Comparison of ENCODE assay signal across 7 mouse cellular contexts in the genomic region with DNA sequence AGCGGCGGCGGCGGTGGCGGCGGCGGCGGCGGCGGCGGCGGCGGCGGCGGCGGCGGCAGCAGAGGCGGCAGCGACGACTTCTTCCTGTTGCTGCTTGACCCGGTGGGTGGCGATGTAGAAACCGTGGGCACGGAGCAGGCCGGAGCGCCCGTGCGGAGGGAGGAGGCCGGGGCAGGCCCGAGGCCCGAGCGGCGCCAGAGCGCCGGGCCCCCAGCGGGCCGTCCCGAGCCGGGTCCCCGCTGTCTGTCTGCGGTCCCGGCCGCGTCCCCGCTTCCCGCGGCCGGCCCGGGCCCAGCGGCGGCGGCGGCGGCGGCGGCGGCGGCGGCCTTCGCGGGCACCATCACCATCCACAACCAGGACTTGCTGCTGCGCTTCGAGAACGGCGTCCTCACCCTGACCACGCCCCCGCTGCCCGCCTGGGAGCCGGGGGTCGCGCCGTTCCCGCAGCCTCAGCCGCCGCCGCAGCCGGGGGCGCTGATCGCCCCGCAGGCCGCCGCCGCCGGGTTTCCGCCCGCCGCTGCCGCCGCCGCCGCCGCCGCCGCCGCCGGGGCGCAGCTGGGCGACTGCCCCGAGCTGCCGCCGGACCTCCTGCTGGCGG. TPM values are rescaled to one million over a fixed set of nuclear protein-coding genes. Genes with fewer than 3 reads are reported as not detected.
DNase-seq lines count a peak whose midpoint lies in the region; ATAC-seq and TF ChIP-seq lines count a peak whose summit lies in the region.
"Not testable (repeated sequence)": the region's sequence is repeated elsewhere in the genome, so short reads cannot be mapped to it uniquely, and the experiment has no call there.

No protein-coding gene starts in this region.

- WGBS in forebrain, embryonic 15.5 days: 24% methylated on average over 28 of the region's 102 CpGs
- WGBS in heart, embryonic 16.5 days: 17% methylated on average over 22 of the region's 102 CpGs
- 11% methylated on average over 16 of the region's 102 CpGs for WGBS in intestine, postnatal 0 days
- WGBS in liver, embryonic 11.5 days: 3% methylated on average over 13 of the region's 102 CpGs
- WGBS in midbrain, embryonic 10.5 days: 66% methylated on average over 36 of the region's 102 CpGs
- WGBS in olfactory bulb, adult 2 months: 48% methylated on average over 36 of the region's 102 CpGs

- TF ChIP-seq POLR2A in olfactory bulb, adult 2 months (IDR thresholded peaks at IDR 0.05; ENCODE audit: insufficient read depth, low read depth, low read length): not testable (repeated sequence)

- peak; percentile 75 for ATAC-seq in forebrain, embryonic 15.5 days (replicated peaks)
- peak; percentile 75 for ATAC-seq in heart, embryonic 16.5 days (replicated peaks; ENCODE audit: extremely low read depth, insufficient read depth, low FRiP score)
- ATAC-seq in intestine, postnatal 0 days: peak; percentile 56
- ATAC-seq in liver, embryonic 11.5 days (replicated peaks; ENCODE audit: low FRiP score): peak; percentile 58

- peak; percentile 14 to 25 for DNase-seq in cerebellum, postnatal 25 days
- not testable (repeated sequence) for DNase-seq in liver, embryonic 11.5 days (ENCODE audit: low spot score); midbrain, embryonic 10.5 days (ENCODE audit: low spot score)

- H3K9me3 ChIP-seq in forebrain, embryonic 15.5 days; heart, embryonic 16.5 days (replicated peaks; ENCODE audit: control insufficient read depth, low read length); intestine, postnatal 0 days (ENCODE audit: control insufficient read depth); liver, embryonic 11.5 days (ENCODE audit: control insufficient read depth, low read length); midbrain, embryonic 10.5 days (replicated peaks): not testable (repeated sequence)

- H3K27me3 ChIP-seq in forebrain, embryonic 15.5 days; heart, embryonic 16.5 days (ENCODE audit: control insufficient read depth, insufficient read depth, low read length); intestine, postnatal 0 days (replicated peaks; ENCODE audit: control insufficient read depth, insufficient read depth, low read length); liver, embryonic 11.5 days (replicated peaks; ENCODE audit: control insufficient read depth, insufficient read depth, low read length); midbrain, embryonic 10.5 days (ENCODE audit: low read depth, poor library complexity, severe bottlenecking): not testable (repeated sequence)

- not testable (repeated sequence) for H3K27ac ChIP-seq in forebrain, embryonic 15.5 days (replicated peaks); heart, embryonic 16.5 days (ENCODE audit: low read length); intestine, postnatal 0 days (ENCODE audit: low read depth, low read length); liver, embryonic 11.5 days (ENCODE audit: low read depth, low read length); midbrain, embryonic 10.5 days (replicated peaks); olfactory bulb, adult 2 months (ENCODE audit: insufficient read depth, low read depth, low read length)

- not testable (repeated sequence) for H3K4me2 ChIP-seq in forebrain, embryonic 15.5 days (replicated peaks); heart, embryonic 16.5 days (ENCODE audit: low read depth, low read length); intestine, postnatal 0 days (replicated peaks; ENCODE audit: low read depth); liver, embryonic 11.5 days

- not testable (repeated sequence) for TF ChIP-seq CTCF in intestine, postnatal 0 days (IDR thresholded peaks at IDR 0.05; ENCODE audit: low read depth); olfactory bulb, adult 2 months (IDR thresholded peaks at IDR 0.05; ENCODE audit: insufficient read depth, low read depth, low read length)

- peak overlapping the region; percentile 30 for H3K4me3 ChIP-seq in forebrain, embryonic 15.5 days
- 0 out of 2 replicates have a peak overlapping the region, but pooled peaks have one; percentile 30 for H3K4me3 ChIP-seq in heart, embryonic 16.5 days (ENCODE audit: low read length)
- H3K4me3 ChIP-seq in intestine, postnatal 0 days (ENCODE audit: low read depth, low read length): not testable (repeated sequence)
- peak overlapping the region; percentile 28; the same call in 1 of the 2 replicates for H3K4me3 ChIP-seq in liver, embryonic 11.5 days (ENCODE audit: low read depth, low read length)
- H3K4me3 ChIP-seq in midbrain, embryonic 10.5 days: peak overlapping the region; percentile 36; the same call in 1 of the 2 replicates
- H3K4me3 ChIP-seq in olfactory bulb, adult 2 months (ENCODE audit: insufficient read depth, low read depth, low read length): peak overlapping the region; percentile 29; the same call in 1 of the 2 replicates

- H3K4me1 ChIP-seq in forebrain, embryonic 15.5 days; heart, embryonic 16.5 days (ENCODE audit: control insufficient read depth, insufficient read depth, low read length); intestine, postnatal 0 days (replicated peaks; ENCODE audit: control insufficient read depth, insufficient read depth, low read length); liver, embryonic 11.5 days (replicated peaks; ENCODE audit: control insufficient read depth, insufficient read depth, low read length); midbrain, embryonic 10.5 days; olfactory bulb, adult 2 months (ENCODE audit: control insufficient read depth, insufficient read depth, low read length): not testable (repeated sequence)

- not testable (repeated sequence) for H3K36me3 ChIP-seq in forebrain, embryonic 15.5 days; heart, embryonic 16.5 days (ENCODE audit: control insufficient read depth, insufficient read depth); intestine, postnatal 0 days (ENCODE audit: control insufficient read depth, insufficient read depth); liver, embryonic 11.5 days (ENCODE audit: control insufficient read depth, insufficient read depth, low read length); midbrain, embryonic 10.5 days

- H3K9ac ChIP-seq in forebrain, embryonic 15.5 days (replicated peaks); heart, embryonic 16.5 days (ENCODE audit: low read length); intestine, postnatal 0 days (ENCODE audit: low read depth, low read length); liver, embryonic 11.5 days (ENCODE audit: low read depth, low read length): not testable (repeated sequence)

RNA-seq across cellular contexts. Expression of gene Zxdb, which starts 0.7 kb away (rescaled TPM):
- polyA plus RNA-seq in forebrain, embryonic 15.5 days (2015; fragmentation: Nextera tagmentation; extraction: Ambion mirVana): 1.6 and 2.1 TPM in 2 replicates
- 0.60 and 0.66 TPM in 2 replicates for polyA plus RNA-seq in heart, embryonic 16.5 days (2015; fragmentation: Nextera tagmentation; extraction: Ambion mirVana)
- 1.4 and 1.7 TPM in 2 replicates for polyA plus RNA-seq in intestine, postnatal 0 days (2015; fragmentation: Nextera tagmentation; extraction: Ambion mirVana)
- 0.58 and 0.83 TPM in 2 replicates for polyA plus RNA-seq in liver, embryonic 11.5 days (2014; fragmentation: Nextera tagmentation; extraction: Ambion mirVana)
- 0.83 and 1.2 TPM in 2 replicates for polyA plus RNA-seq in midbrain, embryonic 10.5 days (2016; fragmentation: Nextera tagmentation; extraction: Ambion mirVana)
- polyA plus RNA-seq in olfactory bulb, adult 2 months (2012; ENCODE audit: insufficient read depth, insufficient read length, low replicate concordance, missing spikeins): not detected in 2 replicates
